ENCODE assay signal across 22 mouse cellular contexts in genomic region chr19:25428338-25428962, GRCm38 (mm10).
A peak's percentile ranks its signal among the peaks of the same experiment; 100 is the strongest.
DNase-seq lines count a peak whose midpoint lies in the region; ATAC-seq and TF ChIP-seq lines count a peak whose summit lies in the region.
"Had no signal": no experiment of that assay in that cellular context is flagged by ENCODE, and none has a peak within 500 bp of the region (broad histone marks: within the 10 kb centered on the region; RNA-seq: fewer than 3 reads in every experiment).

No protein-coding gene starts in this region.

- H3K36me3 ChIP-seq in heart, postnatal 0 days (replicated peaks; ENCODE audit: control insufficient read depth, insufficient read depth, low read length): peaks cover 66% of the 10 kb centered on the region
- H3K36me3 ChIP-seq in stomach, postnatal 0 days (ENCODE audit: control insufficient read depth, insufficient read depth, low read length): peaks cover 41% of the 10 kb centered on the region
- H3K36me3 ChIP-seq in midbrain, embryonic 16.5 days (ENCODE audit: control insufficient read depth, insufficient read depth, low read length): no peaks in the 10 kb centered on the region

- no peak for TF ChIP-seq CTCF in heart, postnatal 0 days (IDR thresholded peaks at IDR 0.05; ENCODE audit: low read depth)
- no peak for TF ChIP-seq CTCF in stomach, postnatal 0 days (IDR thresholded peaks at IDR 0.05; ENCODE audit: low read depth)

- peak; percentile 75 for DNase-seq in adrenal gland, adult 2 months
- no peak for DNase-seq in adrenal gland, postnatal 4 days (ENCODE audit: low spot score in 2 of 2)
- DNase-seq in heart, postnatal 0 days (ENCODE audit: low spot score): no peak
- DNase-seq in heart, adult 8-10 months (ENCODE audit: low spot score): no peak
- DNase-seq in adrenal gland, postnatal 14 days: peak; percentile 63
- no peak for DNase-seq in stomach, postnatal 0 days (ENCODE audit: low spot score)
- DNase-seq in natural killer cell, adult 2 months (ENCODE audit: low spot score in 2 of 2): no peak
- DNase-seq: cerebellum, adult 11-12 months; cerebellum, postnatal 10 days; gastrocnemius, postnatal 14 days; heart, adult 2 months; heart, postnatal 36 days; kidney, adult 11 months; lung, postnatal 4 days; midbrain, embryonic 14.5 days; right cerebral cortex, postnatal 4 days had no signal

- ATAC-seq in heart, postnatal 0 days (ENCODE audit: insufficient read depth, low read depth): no peak
- ATAC-seq in stomach, postnatal 0 days (ENCODE audit: low FRiP score, low TSS enrichment): peak; percentile 60; the same call in 1 of the 2 replicates
- ATAC-seq in midbrain, embryonic 16.5 days: no peak
- ATAC-seq: forebrain, embryonic 16.5 days had no signal

- H3K4me3 ChIP-seq in heart, postnatal 0 days (ENCODE audit: low read depth, low read length): no peak overlapping the region
- no peak overlapping the region for H3K4me3 ChIP-seq in stomach, postnatal 0 days (ENCODE audit: low read depth, low read length)
- H3K4me3 ChIP-seq in midbrain, embryonic 16.5 days (ENCODE audit: low read depth, low read length): no peak overlapping the region
- H3K4me3 ChIP-seq: embryonic facial prominence, embryonic 10.5 days; heart, adult 2 months; hindbrain, embryonic 13.5 days; stomach, embryonic 15.5 days had no signal

- TF ChIP-seq EP300 in heart, postnatal 0 days (IDR thresholded peaks at IDR 0.05; ENCODE audit: low read depth): no peak
- TF ChIP-seq EP300 in stomach, postnatal 0 days (optimal IDR thresholded peaks at IDR 0.05): no peak

- no peak overlapping the region for H3K4me2 ChIP-seq in heart, postnatal 0 days (ENCODE audit: low read depth, low read length)
- no peak overlapping the region for H3K4me2 ChIP-seq in stomach, postnatal 0 days (replicated peaks; ENCODE audit: low read depth)
- no peak overlapping the region for H3K4me2 ChIP-seq in midbrain, embryonic 16.5 days (ENCODE audit: low read length)
- H3K4me2 ChIP-seq: hindbrain, embryonic 13.5 days; stomach, embryonic 15.5 days had no signal

- peaks cover 7% of the 10 kb centered on the region; the same call in 1 of the 2 replicates for H3K4me1 ChIP-seq in heart, postnatal 0 days (ENCODE audit: control insufficient read depth, insufficient read depth)
- no peaks in the 10 kb centered on the region for H3K4me1 ChIP-seq in stomach, postnatal 0 days (replicated peaks; ENCODE audit: control insufficient read depth, insufficient read depth)
- H3K4me1 ChIP-seq in midbrain, embryonic 16.5 days (ENCODE audit: control insufficient read depth, insufficient read depth, low read length): no peaks in the 10 kb centered on the region
- H3K4me1 ChIP-seq: stomach, embryonic 15.5 days had no signal

- no peaks in the 10 kb centered on the region for H3K9me3 ChIP-seq in heart, postnatal 0 days (replicated peaks; ENCODE audit: control insufficient read depth, low read length)
- no peaks in the 10 kb centered on the region for H3K9me3 ChIP-seq in stomach, postnatal 0 days (ENCODE audit: control insufficient read depth, low read length)
- no peaks in the 10 kb centered on the region for H3K9me3 ChIP-seq in midbrain, embryonic 16.5 days (replicated peaks; ENCODE audit: control insufficient read depth, low read length, poor library complexity, severe bottlenecking)
- H3K9me3 ChIP-seq: embryonic facial prominence, embryonic 10.5 days; hindbrain, embryonic 13.5 days; stomach, embryonic 15.5 days had no signal

- 90% methylated on average over 13 of the region's 13 CpGs for WGBS in heart, postnatal 0 days
- 73% methylated on average over 13 of the region's 13 CpGs for WGBS in stomach, postnatal 0 days
- WGBS in midbrain, embryonic 16.5 days: 95% methylated on average over 13 of the region's 13 CpGs

- no peaks in the 10 kb centered on the region for H3K27me3 ChIP-seq in heart, postnatal 0 days (ENCODE audit: control insufficient read depth, insufficient read depth, low read length)
- H3K27me3 ChIP-seq in stomach, postnatal 0 days (ENCODE audit: control insufficient read depth, insufficient read depth, low read length): no peaks in the 10 kb centered on the region
- no peaks in the 10 kb centered on the region for H3K27me3 ChIP-seq in midbrain, embryonic 16.5 days (ENCODE audit: control insufficient read depth, insufficient read depth, low read depth, low read length)
- H3K27me3 ChIP-seq: hindbrain, embryonic 13.5 days; stomach, embryonic 15.5 days had no signal

- H3K9ac ChIP-seq in heart, postnatal 0 days (replicated peaks; ENCODE audit: low read depth, low read length): no peak overlapping the region
- H3K9ac ChIP-seq in stomach, postnatal 0 days (ENCODE audit: low read length): no peak overlapping the region
- no peak overlapping the region for H3K9ac ChIP-seq in midbrain, embryonic 16.5 days (ENCODE audit: low read depth, low read length)
- H3K9ac ChIP-seq: hindbrain, embryonic 13.5 days; stomach, embryonic 15.5 days had no signal

- H3K27ac ChIP-seq in heart, postnatal 0 days (ENCODE audit: low read depth): 0 out of 2 replicates have a peak overlapping the region, but pooled peaks have one; percentile 17
- H3K27ac ChIP-seq in stomach, postnatal 0 days (replicated peaks): peak overlapping the region; percentile 56; the same call in 1 of the 2 replicates
- H3K27ac ChIP-seq in midbrain, embryonic 16.5 days (ENCODE audit: low read length): no peak overlapping the region
- H3K27ac ChIP-seq: embryonic facial prominence, embryonic 10.5 days; heart, adult 2 months; hindbrain, embryonic 13.5 days; kidney, postnatal 0 days; stomach, embryonic 15.5 days had no signal

Comparison
In these comparisons a context has a peak if more than half of its experiments do, and no peak if none do; other contexts are left out.
1. DNase-seq: peak in adrenal gland, adult 2 months (single experiment) and adrenal gland, postnatal 14 days (single experiment); none in adrenal gland, postnatal 4 days (0 of 2), heart, postnatal 0 days (single experiment), heart, adult 8-10 months (single experiment), stomach, postnatal 0 days (single experiment) and natural killer cell, adult 2 months (0 of 2).